Mouse (Mus musculus) right cerebral cortex, adult 2 months (tissue): Measurements from ENCODE around the gene Vnn3.

Experiments used
- DNase-seq, 2 experiments: peaks; one replicate each; pipeline ENCODE4 v3.0.0; 2021 to 2022; ENCODE audit warnings: low spot score in 2 of 2

Gene Vnn3

GRCm38 (mm10) chr10:23851228-23851912, at the start of gene Vnn3:
Gene Vnn3 (plus strand): TSS chr10:23851462.
- DNase-seq, result no peak

GRCm38 (mm10) chr10:23802911-23803310, 48.4 kb upstream of the Vnn3 start:
- no peak for DNase-seq

- no peak for DNase-seq
Observed at GRCm38 (mm10) chr10:23804665-23805064, 46.6 kb upstream of the Vnn3 start.

- no peak for DNase-seq
Observed at GRCm38 (mm10) chr10:23806201-23806600, 45.1 kb upstream of the Vnn3 start.

- peak; percentile 83 to 86 for DNase-seq
Observed at GRCm38 (mm10) chr10:23811635-23812437, 39.4 kb upstream of the Vnn3 start.

GRCm38 (mm10) chr10:23812438-23812759, 38.9 kb upstream of the Vnn3 start:
- no peak for DNase-seq

GRCm38 (mm10) chr10:23812852-23813766, 38.2 kb upstream of the Vnn3 start:
- DNase-seq, result no peak

GRCm38 (mm10) chr10:23815168-23815567, 36.1 kb upstream of the Vnn3 start:
- peak; percentile 88 for DNase-seq

GRCm38 (mm10) chr10:23816241-23816640, 35.0 kb upstream of the Vnn3 start:
- no peak for DNase-seq

- no peak for DNase-seq
Observed at GRCm38 (mm10) chr10:23826516-23826915, 24.7 kb upstream of the Vnn3 start.

GRCm38 (mm10) chr10:23836003-23836964, 15.0 kb upstream of the Vnn3 start:
- DNase-seq, result no peak

GRCm38 (mm10) chr10:23837115-23837514, 14.1 kb upstream of the Vnn3 start:
- no peak for DNase-seq

GRCm38 (mm10) chr10:23838910-23839309, 12.4 kb upstream of the Vnn3 start:
- no peak for DNase-seq

- DNase-seq, result no peak
Observed at GRCm38 (mm10) chr10:23839368-23839767, 11.9 kb upstream of the Vnn3 start.

- DNase-seq, result no peak
Observed at GRCm38 (mm10) chr10:23840496-23840895, 10.8 kb upstream of the Vnn3 start.

GRCm38 (mm10) chr10:23852096-23852495, 834 bp downstream of the Vnn3 start:
- DNase-seq, result no peak

GRCm38 (mm10) chr10:23864362-23865312, 13.4 kb downstream of the Vnn3 start:
- no peak for DNase-seq

- DNase-seq, result peak in 1 of 2 experiments; percentile 5
Observed at GRCm38 (mm10) chr10:23880695-23881094, 29.4 kb downstream of the Vnn3 start.

- DNase-seq, result no peak
Observed at GRCm38 (mm10) chr10:23884910-23885309, 33.6 kb downstream of the Vnn3 start.

- DNase-seq, result no peak
Observed at GRCm38 (mm10) chr10:23886060-23886459, 34.8 kb downstream of the Vnn3 start.
